Mouse (Mus musculus): Measurements from ENCODE around the gene Crtc3.

DNA sequence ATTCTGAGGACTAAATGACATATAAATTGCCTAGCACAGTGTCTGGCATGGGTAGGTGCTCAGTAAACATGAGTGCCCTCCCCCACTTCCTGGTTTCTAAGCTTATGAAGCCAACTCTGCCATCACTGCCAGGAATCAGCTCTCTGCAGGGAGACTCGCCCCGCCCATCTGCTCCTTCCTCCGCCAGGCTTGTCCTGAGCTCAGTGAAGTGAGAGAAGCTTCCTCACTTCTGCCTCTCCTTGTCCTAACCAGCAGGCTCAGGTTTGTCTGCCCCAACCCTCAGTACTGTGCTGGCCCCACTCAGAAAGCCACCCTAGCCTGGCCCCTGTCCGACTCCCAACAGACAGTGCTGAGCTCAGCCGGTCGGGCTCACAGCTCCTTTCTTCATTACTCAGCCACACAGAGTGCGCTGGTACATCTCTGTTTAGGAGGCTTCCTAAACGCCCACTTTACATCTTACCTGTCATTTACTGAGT is 59.9 kb downstream of the Crtc3 start:
- TF ChIP-seq CHD2 (IDR thresholded peaks at IDR 0.05; ENCODE audit: low read depth, low read length) (no peak), ZC3H11A (IDR thresholded peaks at IDR 0.05; ENCODE audit: borderline replicate concordance, low read depth, low read length) (no peak), ZNF384 (IDR thresholded peaks at IDR 0.05; ENCODE audit: low read depth, low read length) (no peak), HCFC1 (IDR thresholded peaks at IDR 0.05; ENCODE audit: borderline replicate concordance, insufficient read depth, low read length) (no peak)

Data from ES-E14 (cell line).